Mouse (Mus musculus): ENCODE results near the gene Nutf2.

The Nutf2 gene

GRCm38 (mm10) chr8:105854715-105855216 is 5.6 kb upstream of the Nutf2 start, which contains the start of gene Thap11:
Thap11 (plus strand) TSS chr8:105855132.
- WGBS, result under 1% methylated on average over 43 of the region's 43 CpGs

GRCm38 (mm10) chr8:105855248-105856167 is 4.9 kb upstream of the Nutf2 start:
- WGBS, result under 1% methylated on average over 70 of the region's 71 CpGs

GRCm38 (mm10) chr8:105856168-105856835 is 4.1 kb upstream of the Nutf2 start:
- WGBS, result 8% methylated on average over 15 of the region's 15 CpGs

- 75% methylated on average over 5 of the region's 5 CpGs for WGBS
These were observed 1.9 kb upstream of the Nutf2 start for GRCm38 (mm10) chr8:105858495-105858894.

GRCm38 (mm10) chr8:105859314-105859713 is 1.1 kb upstream of the Nutf2 start:
- 64% methylated on average over 5 of the region's 5 CpGs for whole genome bisulfite sequencing

GRCm38 (mm10) chr8:105861951-105862350 is 1.6 kb downstream of the Nutf2 start:
- WGBS, result 7% methylated on average over 1 of the region's 1 CpGs

GRCm38 (mm10) chr8:105866364-105867029 is 6.1 kb downstream of the Nutf2 start:
- 88% methylated on average over 6 of the region's 6 CpGs for WGBS

- 25% methylated on average over 6 of the region's 6 CpGs for WGBS
These were observed 13.9 kb downstream of the Nutf2 start for GRCm38 (mm10) chr8:105874301-105874700.

GRCm38 (mm10) chr8:105880754-105881520 is 20.6 kb downstream of the Nutf2 start, which contains the start of gene Edc4:
Edc4 (plus strand) TSS chr8:105880881.
- WGBS, result under 1% methylated on average over 45 of the region's 45 CpGs

GRCm38 (mm10) chr8:105889756-105890465 is 29.5 kb downstream of the Nutf2 start:
- WGBS, result 69% methylated on average over 12 of the region's 12 CpGs

GRCm38 (mm10) chr8:105890870-105891269 is 30.5 kb downstream of the Nutf2 start:
- 44% methylated on average over 6 of the region's 6 CpGs for WGBS

GRCm38 (mm10) chr8:105892432-105892831 is 32.1 kb downstream of the Nutf2 start:
- WGBS, result 74% methylated on average over 6 of the region's 6 CpGs

GRCm38 (mm10) chr8:105893339-105893738 is 33.0 kb downstream of the Nutf2 start, which contains the start of gene Nrn1l:
Nrn1l (plus strand) TSS chr8:105893567.
- 11% methylated on average over 11 of the region's 11 CpGs for WGBS

- WGBS, result 65% methylated on average over 9 of the region's 9 CpGs
These were observed 37.6 kb downstream of the Nutf2 start for GRCm38 (mm10) chr8:105897801-105898480.

- WGBS, result under 1% methylated on average over 68 of the region's 68 CpGs
These were observed 40.0 kb downstream of the Nutf2 start, which contains the start of gene Pskh1 for GRCm38 (mm10) chr8:105900180-105900940. Pskh1 (plus strand) TSS chr8:105900441.

GRCm38 (mm10) chr8:105900941-105901616 is 40.7 kb downstream of the Nutf2 start:
- WGBS, result 26% methylated on average over 16 of the region's 16 CpGs

GRCm38 (mm10) chr8:105919390-105919789 is 59.0 kb downstream of the Nutf2 start:
- WGBS, result 44% methylated on average over 3 of the region's 3 CpGs

GRCm38 (mm10) chr8:105925123-105925522 is 64.7 kb downstream of the Nutf2 start:
- WGBS, result 53% methylated on average over 3 of the region's 3 CpGs

Data from cerebral cortex, adult 2 months (tissue).